Mouse (Mus musculus): ENCODE data around the gene Naa16.
"Not testable (repeated sequence)": the region's sequence is repeated elsewhere in the genome, so short reads cannot be mapped to it uniquely, and the experiment has no call there.

The Naa16 gene

DNA sequence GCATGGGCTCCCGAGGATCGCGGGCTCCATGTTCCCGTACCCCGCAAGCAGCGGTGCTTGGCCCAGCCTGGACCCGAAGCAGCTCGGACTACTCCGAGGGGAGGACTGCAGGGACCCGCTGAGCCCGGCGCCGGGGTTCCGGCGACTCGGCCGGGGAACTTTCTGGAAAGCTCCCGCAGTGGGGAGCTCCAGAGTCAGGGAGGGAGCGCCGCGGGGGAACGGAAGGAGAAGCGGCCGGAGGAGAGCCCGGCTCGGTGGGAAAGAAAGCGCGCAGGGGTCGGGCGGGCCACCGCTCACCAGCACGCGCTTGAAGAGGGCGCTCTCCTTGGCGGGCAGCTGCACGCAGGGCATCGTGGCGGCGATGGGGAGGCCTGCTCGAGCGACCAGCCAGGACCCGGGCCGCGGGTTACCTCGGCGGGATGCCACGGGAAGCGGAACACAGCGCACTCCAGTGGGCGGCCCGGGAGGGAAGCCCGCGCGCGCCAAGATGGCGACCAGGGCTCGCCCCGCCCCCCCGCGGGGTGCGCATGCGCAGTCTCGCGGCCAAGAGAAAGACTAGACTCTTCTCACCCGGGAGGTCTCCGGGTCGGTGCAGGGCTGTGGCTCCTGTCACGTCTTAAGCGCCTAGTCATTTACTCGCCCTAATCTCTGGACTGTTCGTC is at the start of gene Naa16:
TSS of gene Naa16 (minus strand) at position 514 of the 662 bp plus-strand sequence.
- in situ Hi-C loops (cut with MseI, MboI), result no loop called here

DNA sequence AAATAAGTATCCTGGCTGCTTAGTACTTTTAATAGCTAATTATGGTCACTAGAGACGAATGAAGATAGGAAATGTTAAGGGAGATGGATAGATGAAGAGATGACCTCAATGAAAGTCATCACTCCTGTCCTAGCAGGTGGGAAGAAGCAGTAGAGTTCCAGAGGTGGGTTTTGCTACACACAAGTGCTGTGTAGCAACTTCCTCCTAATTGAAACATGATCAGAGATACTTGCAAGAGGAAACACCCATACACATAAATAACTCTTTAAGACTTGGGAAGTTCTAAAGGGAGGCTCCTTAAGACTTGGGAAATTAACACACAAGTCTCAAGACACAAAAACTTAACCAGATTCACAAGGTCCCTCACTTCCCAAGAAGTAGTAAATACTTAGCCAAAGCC is 43.5 kb upstream of the Naa16 start:
- in situ Hi-C loops (cut with MseI, MboI), result no loop called here

GRCm38 (mm10) chr14:79426730-79427365 is 36.3 kb upstream of the Naa16 start:
- in situ Hi-C loops (cut with MseI, MboI), result not testable (repeated sequence)

GRCm38 (mm10) chr14:79425979-79426729 is 35.6 kb upstream of the Naa16 start, which contains the start of gene Kbtbd7:
Gene Kbtbd7, plus strand, starts transcription at chr14:79426511.
- in situ Hi-C loops (cut with MseI, MboI), result no loop called here

- in situ Hi-C loops (cut with MseI, MboI), result no loop called here
Measured at GRCm38 (mm10) chr14:79420083-79420685, 29.6 kb upstream of the Naa16 start.

- in situ Hi-C loops (cut with MseI, MboI), result no loop called here
Measured at GRCm38 (mm10) chr14:79413121-79413520, 22.5 kb upstream of the Naa16 start.

GRCm38 (mm10) chr14:79410662-79411061 is 20.1 kb upstream of the Naa16 start:
- in situ Hi-C loops (cut with MseI, MboI), result no loop called here

GRCm38 (mm10) chr14:79409278-79409830 is 18.8 kb upstream of the Naa16 start:
- in situ Hi-C loops (cut with MseI, MboI), result no loop called here

- in situ Hi-C loops (cut with MseI, MboI), result no loop called here
Measured at GRCm38 (mm10) chr14:79407641-79408040, 17.1 kb upstream of the Naa16 start.

GRCm38 (mm10) chr14:79397321-79398122 is 6.9 kb upstream of the Naa16 start, which contains the start of gene Mtrf1:
Gene Mtrf1, plus strand, starts transcription at chr14:79397772.
- in situ Hi-C loops (cut with MseI, MboI), result loop anchor here (5.0 kb wide), 2 partner anchors 60 to 70 kb away; no protein-coding TSS in a partner anchor

- in situ Hi-C loops (cut with MseI, MboI), result no loop called here
Measured at GRCm38 (mm10) chr14:79394564-79394963, 4.0 kb upstream of the Naa16 start.

DNA sequence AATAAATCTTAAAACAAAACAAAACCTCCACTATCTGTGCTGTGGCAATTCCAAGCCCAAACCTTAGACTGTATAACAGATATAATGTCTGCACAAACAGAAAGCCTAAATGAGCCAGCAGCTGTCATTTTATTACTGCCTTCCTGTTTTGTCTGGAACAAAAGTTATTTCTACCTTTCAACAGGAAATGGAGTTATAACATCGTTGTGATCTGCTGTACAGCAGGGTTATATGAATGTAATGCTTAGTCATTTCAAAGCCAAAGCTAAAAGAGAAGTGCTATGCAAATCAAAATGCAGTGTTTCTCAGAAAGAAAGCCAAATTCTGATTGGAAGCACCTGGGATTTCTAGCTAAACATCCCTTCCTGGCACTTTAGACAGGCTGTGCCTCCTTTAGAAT is 2.7 kb upstream of the Naa16 start:
- in situ Hi-C loops (cut with MseI, MboI), result no loop called here

DNA sequence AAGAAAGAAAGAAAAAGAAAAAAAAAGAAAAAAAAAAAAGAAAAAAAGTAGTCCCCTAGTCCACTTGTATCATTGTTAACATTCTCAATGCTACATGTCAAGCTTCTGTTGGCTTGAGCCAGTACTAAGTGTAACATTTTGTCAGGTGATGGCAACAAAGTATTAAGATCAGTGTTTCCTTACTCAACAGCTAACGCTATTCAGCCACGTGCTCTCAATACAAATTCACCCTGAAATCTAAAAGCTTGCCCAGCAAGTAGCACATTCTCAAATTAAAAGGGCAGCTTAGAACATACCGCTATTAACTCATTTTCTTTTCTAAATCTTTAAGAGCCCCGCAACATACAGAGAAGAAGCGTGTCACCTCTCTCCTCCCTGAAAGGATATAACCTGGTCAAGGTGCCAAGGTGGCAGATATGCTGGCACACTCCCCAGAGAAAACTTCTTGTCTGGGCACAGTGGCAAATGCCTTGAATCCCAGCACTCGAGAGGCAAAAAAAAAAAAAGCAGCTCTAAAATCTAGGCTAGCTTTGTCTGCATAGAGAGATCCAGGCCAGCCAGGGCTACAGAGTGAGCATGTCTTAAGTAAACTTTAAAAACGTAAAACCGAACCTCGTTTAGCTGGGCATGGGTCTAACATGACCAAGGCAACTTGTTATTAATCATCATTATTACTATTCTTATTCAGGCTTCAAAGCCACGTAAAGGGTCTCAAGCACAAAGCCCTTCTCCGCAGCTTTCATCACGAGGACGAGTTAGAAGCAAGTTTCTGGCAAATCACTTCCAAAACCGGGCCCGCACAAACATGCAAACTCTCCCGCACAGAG is 927 bp downstream of the Naa16 start:
- in situ Hi-C loops (cut with MseI, MboI), result no loop called here

DNA sequence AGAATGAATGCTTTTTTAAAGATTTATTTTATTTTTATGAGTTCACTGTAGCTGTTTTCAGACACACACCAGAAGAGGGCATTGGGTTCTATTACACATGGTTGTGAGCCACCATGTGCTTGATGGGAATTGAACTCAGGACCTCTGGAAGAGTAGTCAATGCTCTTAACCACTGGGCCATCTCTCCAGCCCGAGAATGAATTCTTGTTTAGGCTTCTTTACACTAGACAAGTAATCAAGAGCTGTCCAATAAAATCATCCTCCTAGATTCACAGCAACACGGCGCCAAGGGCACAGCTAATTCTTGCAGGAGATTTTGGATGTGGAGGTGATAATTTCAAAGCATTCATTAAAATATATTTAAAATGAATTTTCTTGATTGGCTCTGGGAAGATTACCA is 2.3 kb downstream of the Naa16 start:
- in situ Hi-C loops (cut with MseI, MboI), result no loop called here

- in situ Hi-C loops (cut with MseI, MboI), result no loop called here
Measured at GRCm38 (mm10) chr14:79383120-79383519, 7.5 kb downstream of the Naa16 start.

DNA sequence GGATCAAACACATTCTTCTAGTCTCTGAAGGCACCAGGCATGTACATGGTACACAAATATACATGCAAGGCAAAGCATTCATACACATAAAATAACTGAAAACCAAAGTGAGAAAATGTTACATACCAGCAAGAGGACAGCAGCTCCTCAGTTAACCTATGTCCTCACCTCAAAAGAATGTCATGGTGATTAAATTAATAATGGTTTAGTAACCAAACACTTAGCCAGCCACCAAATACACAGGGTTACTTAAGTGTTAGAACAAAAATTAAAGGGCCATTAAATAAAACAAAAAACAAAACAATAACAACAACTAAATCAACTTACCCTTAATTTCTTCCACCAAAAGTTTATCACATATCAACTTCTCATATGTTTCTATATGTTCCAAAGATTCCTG is 13.5 kb downstream of the Naa16 start:
- in situ Hi-C loops (cut with MseI, MboI), result no loop called here

GRCm38 (mm10) chr14:79358055-79358454 is 32.5 kb downstream of the Naa16 start:
- in situ Hi-C loops (cut with MseI, MboI), result no loop called here

DNA sequence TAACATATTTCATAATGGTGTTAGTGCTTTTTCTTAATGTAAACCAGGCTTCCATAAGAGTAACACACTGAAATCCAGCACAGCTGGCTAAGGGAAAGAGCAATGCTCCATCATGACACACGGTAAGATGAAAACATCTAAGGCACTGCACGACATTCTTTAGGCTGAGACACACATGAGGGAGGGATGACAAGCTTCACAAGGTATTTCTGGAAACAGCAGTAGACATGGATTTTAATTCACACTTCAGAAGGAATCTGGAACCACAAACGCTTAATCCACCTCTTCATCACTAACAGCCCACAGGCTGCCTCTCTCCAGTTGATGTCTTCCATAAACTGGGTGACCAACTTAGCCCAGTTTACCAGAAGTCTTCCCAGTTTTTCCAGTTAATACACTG is 44.2 kb downstream of the Naa16 start:
- in situ Hi-C loops (cut with MseI, MboI), result no loop called here

DNA sequence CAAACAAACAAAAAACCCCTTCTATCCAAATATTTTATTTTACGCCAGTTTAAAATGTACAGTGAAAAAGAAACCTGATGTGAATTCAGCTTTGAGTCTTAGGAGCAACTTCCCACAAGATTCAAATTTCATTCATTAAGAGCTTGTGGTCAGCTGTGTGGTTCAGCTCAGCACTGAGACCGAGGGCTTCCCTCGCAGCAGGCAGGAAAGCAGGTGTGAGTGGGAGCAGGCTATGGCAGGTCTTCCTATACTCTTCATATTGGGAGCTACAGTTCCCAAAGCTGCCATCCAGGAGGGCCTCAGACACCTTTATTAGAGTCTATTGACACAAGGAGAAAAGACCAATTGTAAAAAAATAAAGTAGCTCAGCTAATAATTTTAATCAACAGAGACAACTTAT is 55.0 kb downstream of the Naa16 start:
- in situ Hi-C loops (cut with MseI, MboI), result no loop called here

- in situ Hi-C loops (cut with MseI, MboI), result no loop called here
Measured at GRCm38 (mm10) chr14:79331936-79332335, 58.6 kb downstream of the Naa16 start.
